Mouse (Mus musculus): ENCODE measurements around the gene Rhbdd3.

Rhbdd3 gene

GRCm38 (mm10) chr11:5129035-5129480, 30.3 kb downstream of the Rhbdd3 start:
- DNase-seq (ENCODE audit: low spot score in 2 of 2), result no peak

- no peak for DNase-seq (ENCODE audit: low spot score in 2 of 2)
Measured at GRCm38 (mm10) chr11:5130111-5130665, 31.5 kb downstream of the Rhbdd3 start.

DNA sequence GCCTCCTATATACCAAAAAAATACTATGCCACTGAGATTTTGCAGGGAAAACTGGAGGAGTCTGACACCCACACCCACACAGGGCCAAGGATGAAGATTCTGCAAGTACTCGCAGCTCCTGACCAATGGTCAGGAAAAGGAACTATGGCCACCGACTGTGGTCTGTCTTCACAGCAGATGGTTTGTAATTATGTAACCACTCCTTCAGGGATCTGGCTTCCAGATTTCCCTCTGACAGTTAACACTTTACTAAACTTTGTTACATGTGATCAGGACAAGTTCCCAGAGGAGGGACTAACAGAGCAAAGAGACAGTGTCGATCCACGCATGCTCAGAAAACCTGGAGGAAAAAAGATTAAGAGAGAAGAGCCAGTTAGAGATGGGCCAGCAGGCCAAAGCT, 34.0 kb downstream of the Rhbdd3 start:
- no peak for DNase-seq (ENCODE audit: low spot score in 2 of 2)

DNA sequence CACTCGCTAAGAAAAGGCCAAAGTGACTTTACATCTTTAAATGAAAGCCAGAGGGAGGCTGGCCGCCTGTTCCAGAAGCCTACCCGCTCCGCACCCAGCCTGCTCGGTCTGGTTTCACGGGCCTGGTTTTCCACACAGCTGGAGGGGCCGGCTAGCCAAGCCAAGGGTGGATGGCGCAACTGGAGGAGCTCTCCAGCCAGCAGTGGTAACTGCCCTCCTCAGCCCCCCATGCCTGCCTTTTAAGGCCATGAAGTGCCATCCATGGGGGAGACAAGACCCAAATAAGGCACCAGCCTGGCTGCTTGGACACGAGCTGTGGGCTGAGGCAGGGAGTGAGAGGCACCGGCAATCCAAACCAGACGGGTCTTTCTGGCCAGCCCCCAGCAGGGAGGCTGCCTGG, 37.2 kb downstream of the Rhbdd3 start:
- DNase-seq (ENCODE audit: low spot score in 2 of 2), result no peak

- no peak for DNase-seq (ENCODE audit: low spot score in 2 of 2)
Measured at GRCm38 (mm10) chr11:5138642-5139041, 39.9 kb downstream of the Rhbdd3 start.

DNA sequence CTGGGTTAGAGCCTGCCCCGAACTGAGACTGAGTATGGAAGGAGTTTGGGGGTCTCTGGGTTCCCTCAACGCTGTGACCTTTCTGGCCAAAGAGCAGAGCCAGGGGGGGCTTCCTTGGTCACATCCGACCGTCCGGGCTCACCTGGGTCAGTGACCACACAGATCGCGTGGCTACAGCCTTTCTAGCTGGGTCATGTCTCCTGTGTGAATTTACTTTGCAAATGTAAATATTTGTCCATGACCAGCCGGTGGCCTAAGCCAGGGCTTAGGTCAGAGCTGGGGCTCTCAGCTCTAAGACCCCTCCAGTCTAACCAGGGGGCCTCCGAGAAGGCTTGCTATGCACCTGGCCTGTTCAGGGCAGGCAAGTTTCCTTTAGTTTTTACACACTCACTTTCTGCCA, 40.6 kb downstream of the Rhbdd3 start:
- no peak for DNase-seq (ENCODE audit: low spot score in 2 of 2)

DNA sequence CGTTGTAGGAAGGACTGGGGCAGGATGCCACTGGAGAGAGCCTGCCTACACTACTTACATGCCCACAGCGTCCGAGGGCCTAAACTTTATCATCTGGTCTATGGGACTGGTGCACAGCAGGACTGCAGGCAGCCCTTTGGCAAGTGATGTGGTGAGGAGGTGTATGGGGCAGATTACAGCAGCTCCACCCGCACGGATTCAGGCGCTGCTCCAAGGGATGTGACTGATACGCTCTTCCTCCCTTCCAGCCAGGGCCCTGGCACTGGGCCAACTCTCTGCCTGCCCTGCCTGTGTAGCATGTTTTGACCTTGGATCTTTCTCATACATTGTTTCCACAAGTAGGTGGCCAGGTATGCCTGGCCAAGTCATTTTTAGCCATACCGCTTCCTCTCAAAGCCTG, 41.9 kb downstream of the Rhbdd3 start:
- peak in 1 of 2 experiments; percentile 52 for DNase-seq (ENCODE audit: low spot score in 2 of 2)

- DNase-seq (ENCODE audit: low spot score in 2 of 2), result no peak
Measured at GRCm38 (mm10) chr11:5141252-5141651, 42.5 kb downstream of the Rhbdd3 start.

GRCm38 (mm10) chr11:5141965-5142364, 43.2 kb downstream of the Rhbdd3 start:
- DNase-seq (ENCODE audit: low spot score in 2 of 2), result no peak

GRCm38 (mm10) chr11:5145600-5145999, 46.9 kb downstream of the Rhbdd3 start:
- DNase-seq (ENCODE audit: low spot score in 2 of 2), result no peak

DNA sequence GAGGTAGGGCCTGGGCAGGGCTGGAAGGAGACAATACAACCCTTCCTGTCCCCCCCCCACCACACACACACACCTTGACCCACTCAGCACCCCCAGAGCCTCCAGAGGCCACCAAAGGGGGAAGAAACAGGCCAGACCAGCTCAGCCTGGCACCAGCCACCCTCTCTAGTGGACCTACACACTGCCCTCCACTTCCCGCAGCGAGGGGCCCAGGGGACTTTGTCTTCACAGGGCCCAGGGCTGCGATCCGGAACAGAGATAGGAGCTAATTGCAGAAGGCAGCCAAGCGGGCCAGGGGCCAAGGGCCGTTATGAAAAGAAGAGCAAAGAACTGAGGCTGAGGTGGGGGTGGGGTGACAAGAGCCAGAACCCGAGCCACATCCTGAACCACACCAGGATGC, 50.5 kb downstream of the Rhbdd3 start:
- DNase-seq (ENCODE audit: low spot score in 2 of 2), result no peak

DNA sequence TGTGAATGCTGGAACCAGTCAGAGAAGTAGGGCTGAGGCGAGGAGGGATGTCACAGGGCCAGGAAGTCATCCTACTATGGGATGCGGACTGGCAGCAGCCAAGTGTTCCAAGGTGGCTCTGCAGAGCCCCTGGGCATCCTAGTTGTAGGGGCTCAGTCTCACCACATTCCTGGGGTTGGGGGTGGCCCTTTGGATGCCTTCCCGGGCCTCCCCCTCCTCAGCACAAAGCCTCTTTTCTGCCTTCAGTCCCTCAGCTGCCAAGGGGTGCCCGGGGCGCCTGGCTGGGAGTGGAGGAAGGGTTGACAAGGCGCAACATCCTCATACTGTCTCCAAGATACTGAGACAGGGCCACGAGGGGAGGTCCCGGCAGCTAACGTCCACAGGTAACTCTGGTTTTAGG, 51.2 kb downstream of the Rhbdd3 start:
- peak in 1 of 2 experiments; percentile 55 for DNase-seq (ENCODE audit: low spot score in 2 of 2)

- DNase-seq (ENCODE audit: low spot score in 2 of 2), result peak; percentile 45 to 47
Measured at GRCm38 (mm10) chr11:5150416-5151246, 51.9 kb downstream of the Rhbdd3 start.

DNA sequence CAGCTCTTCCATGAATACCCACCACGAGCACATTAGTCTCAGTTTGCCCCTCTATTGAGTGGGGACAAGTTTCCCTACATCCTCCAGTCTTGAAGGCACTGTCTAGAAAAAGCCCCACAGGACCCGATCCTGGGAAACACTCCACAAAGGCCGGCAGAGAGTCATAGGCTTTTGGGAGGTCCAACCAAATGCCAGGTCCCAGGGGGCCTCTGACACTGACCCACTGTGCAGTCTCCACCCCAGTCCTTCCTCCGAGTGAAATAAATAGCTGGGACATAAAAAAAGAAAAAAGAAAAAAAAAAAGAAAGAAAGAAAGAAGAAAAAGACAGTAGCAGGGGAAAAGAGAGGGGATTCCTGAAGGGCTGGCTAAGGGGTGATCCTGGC, 52.5 kb downstream of the Rhbdd3 start:
- no peak for DNase-seq (ENCODE audit: low spot score in 2 of 2)

DNA sequence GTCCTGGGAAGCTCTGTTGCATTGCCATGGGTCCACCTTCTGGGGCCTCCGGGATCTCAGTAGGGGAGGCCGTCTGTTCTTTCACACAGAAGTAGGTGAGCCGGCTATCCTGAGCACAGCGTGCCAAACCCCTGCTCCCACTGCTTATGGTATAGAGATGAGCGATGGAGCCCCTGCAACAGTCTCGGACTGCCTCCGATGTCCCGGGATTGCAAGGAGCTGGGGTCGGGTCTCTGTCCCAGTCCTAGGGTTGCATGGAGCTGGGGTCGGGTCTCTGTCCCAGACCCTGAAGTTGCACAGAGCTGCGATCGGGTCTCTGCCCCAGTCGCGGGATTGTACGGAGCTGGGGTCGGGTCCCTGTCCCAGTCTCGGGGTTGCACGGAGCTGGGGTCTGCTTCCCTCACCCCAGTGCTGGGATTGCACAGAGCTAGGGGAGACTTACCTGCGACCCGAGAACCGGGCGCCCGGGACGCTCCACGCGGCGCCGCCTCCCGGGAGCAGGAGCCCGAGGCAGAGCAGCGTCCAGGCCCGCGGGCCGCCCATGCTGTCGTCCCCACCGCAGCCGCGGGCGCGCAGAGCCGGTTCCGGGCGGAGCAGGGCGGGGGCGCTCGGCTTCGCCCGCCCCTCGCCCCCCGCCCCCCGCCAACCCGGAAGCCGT, 53.1 kb downstream of the Rhbdd3 start, which contains the start of gene Emid1:
Gene Emid1, minus strand, starts transcription at position 578 of the 658 bp plus-strand sequence.
- peak in 1 of 2 experiments; percentile 47 for DNase-seq (ENCODE audit: low spot score in 2 of 2)

DNA sequence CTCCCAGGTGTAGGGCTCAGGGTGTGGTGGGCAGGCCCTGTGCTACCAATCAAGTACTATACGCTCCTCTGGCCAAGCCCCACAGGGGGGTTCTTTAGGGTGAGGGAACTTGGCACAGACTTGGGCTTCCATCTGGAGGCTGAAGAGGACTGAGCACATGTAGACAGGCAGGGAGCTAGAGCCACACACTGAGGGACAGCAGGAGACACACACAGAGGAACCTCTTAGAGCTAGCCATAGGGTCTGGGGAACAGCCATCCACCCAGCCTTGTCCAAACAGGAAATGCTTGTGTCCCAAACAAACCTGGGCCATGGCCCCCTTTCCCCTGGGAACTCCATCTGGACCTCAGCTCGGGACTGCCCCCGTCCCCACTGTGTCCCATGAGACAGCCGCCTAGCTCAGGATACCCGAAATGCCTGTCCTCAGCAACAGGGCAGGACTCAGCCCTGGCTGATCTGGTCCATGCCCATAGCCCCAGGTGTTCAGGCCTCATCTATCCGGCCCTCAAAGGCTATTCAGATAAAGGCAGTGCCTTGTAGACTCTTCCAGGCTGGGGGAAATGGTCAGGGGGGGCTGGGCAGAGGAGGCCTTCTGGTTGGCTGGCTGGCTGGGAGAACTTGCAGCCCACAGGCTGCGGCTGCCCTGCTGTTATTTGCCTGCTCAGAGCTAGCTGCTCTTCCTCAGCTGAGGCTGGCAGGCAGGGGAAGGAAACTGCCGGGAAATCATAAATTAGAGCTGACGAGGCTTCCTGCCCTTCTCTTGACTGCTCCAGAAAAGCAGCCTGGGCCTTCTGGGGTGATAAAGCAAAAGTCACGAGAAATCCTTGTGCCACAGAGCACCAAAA, 56.5 kb downstream of the Rhbdd3 start:
- DNase-seq (ENCODE audit: low spot score in 2 of 2), result no peak
